Mouse (Mus musculus): Measurements from ENCODE around the gene Fxyd3. TPM values are rescaled to one million over a fixed set of nuclear protein-coding genes. Genes with fewer than 3 reads are reported as not detected.

The Fxyd3 gene
- polyA plus RNA-seq, 1 experiment: 1.9 TPM

DNA sequence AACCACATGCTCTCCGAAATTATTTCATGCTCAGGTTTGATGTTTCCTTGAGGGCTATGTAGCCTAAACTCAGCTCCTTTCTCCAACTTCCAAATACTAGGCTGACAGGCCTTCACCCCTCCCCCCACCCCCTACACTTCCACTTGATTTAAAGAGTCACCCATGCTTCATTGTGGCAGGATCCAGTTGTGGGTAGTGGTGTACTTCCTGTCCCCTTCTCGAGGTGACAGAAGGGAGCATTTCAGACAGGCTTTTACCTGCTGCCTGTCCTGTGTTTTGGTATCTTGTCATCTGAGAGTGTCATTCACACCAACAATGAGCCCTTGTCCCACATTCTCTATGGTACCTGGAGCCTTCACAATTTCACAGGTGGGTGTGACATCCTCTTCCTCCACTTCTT, 10.8 kb upstream of the Fxyd3 start:
- no peak overlapping the region for H3K4me3 ChIP-seq (ENCODE audit: low read depth, low read length)
- no peaks in the 10 kb centered on the region for H3K27me3 ChIP-seq (ENCODE audit: control insufficient read depth, insufficient read depth, low read length, poor library complexity, severe bottlenecking)
- no peak for TF ChIP-seq CTCF (IDR thresholded peaks at IDR 0.05; ENCODE audit: low read depth, low read length)
- no peak for TF ChIP-seq POLR2A (IDR thresholded peaks at IDR 0.05; ENCODE audit: insufficient read depth, low read length)
- no peak for TF ChIP-seq EP300 (IDR thresholded peaks at IDR 0.05; ENCODE audit: insufficient read depth, low read depth, low read length)
- H3K9me3 ChIP-seq (replicated peaks; ENCODE audit: control insufficient read depth, insufficient read depth, low read length, poor library complexity, severe bottlenecking): 0 out of 2 replicates have a peak, but pooled peaks cover 3% of the 10 kb centered on the region
- H3K27ac ChIP-seq (ENCODE audit: insufficient read depth, low read length): no peak overlapping the region
- H3K4me1 ChIP-seq (ENCODE audit: control insufficient read depth, insufficient read depth, low read length): no peaks in the 10 kb centered on the region
- H3K36me3 ChIP-seq (ENCODE audit: control insufficient read depth, insufficient read depth, low read length, poor library complexity, severe bottlenecking): no peaks in the 10 kb centered on the region
- H3K9ac ChIP-seq (ENCODE audit: low read depth, poor library complexity, severe bottlenecking): no peak overlapping the region

DNA sequence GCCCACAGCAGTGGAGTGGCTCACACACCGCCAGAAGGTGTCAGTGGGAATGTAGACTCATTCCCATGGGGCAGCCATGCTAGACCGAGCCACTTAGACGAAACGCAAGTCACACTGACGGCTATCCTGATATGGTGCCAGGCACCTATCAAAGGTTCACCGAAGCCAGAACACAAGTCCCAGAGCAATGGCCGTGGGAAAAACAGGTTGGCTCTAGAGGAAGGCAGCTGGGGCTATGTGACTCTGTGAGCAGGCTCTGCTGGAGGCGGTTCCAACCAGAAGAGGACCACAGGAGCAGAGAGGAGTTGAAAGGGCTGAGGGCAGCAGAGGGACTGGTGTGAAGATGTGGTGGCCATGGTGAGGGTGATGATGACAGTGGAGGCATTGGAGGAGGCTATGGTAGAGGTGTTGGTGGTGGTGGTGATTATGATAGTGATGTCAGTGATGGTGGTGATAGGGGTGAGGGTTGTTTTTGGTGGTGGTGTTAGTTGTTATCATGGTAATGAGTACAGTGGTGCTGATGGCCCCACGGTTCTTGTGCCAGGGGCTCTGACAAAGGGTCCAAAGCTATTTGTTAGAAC, 9.8 kb upstream of the Fxyd3 start:
- H3K4me1 ChIP-seq (ENCODE audit: control insufficient read depth, insufficient read depth, low read length): no peaks in the 10 kb centered on the region
- H3K27ac ChIP-seq (ENCODE audit: insufficient read depth, low read length): no peak overlapping the region
- no peak overlapping the region for H3K4me3 ChIP-seq (ENCODE audit: low read depth, low read length)
- H3K9ac ChIP-seq (ENCODE audit: low read depth, poor library complexity, severe bottlenecking): no peak overlapping the region
- no peaks in the 10 kb centered on the region for H3K36me3 ChIP-seq (ENCODE audit: control insufficient read depth, insufficient read depth, low read length, poor library complexity, severe bottlenecking)
- 0 out of 2 replicates have a peak, but pooled peaks cover 3% of the 10 kb centered on the region for H3K9me3 ChIP-seq (replicated peaks; ENCODE audit: control insufficient read depth, insufficient read depth, low read length, poor library complexity, severe bottlenecking)
- TF ChIP-seq CTCF (IDR thresholded peaks at IDR 0.05; ENCODE audit: low read depth, low read length) (no peak), EP300 (IDR thresholded peaks at IDR 0.05; ENCODE audit: insufficient read depth, low read depth, low read length) (no peak), POLR2A (IDR thresholded peaks at IDR 0.05; ENCODE audit: insufficient read depth, low read length) (no peak)
- no peaks in the 10 kb centered on the region for H3K27me3 ChIP-seq (ENCODE audit: control insufficient read depth, insufficient read depth, low read length, poor library complexity, severe bottlenecking)

DNA sequence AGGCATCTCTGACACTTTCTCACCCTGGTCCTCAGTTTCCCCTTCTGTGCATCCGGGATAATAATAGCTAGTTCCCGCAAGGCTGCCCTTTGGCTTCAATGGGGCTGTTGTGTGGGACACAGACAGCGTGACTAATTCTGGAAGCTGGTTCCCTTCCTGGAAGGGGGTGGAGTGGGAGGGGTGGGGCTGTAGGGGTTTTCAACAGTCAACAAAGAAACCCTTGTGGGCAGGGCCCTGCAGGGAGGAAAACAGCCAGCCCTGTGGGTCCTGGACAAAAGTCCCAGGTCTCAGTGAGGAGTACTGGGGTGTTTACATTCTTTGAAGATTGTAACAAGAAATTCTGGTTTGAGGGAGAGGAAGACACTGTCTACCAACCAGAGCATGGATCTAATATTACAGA, 8.7 kb upstream of the Fxyd3 start:
- Histone ChIP-seq H3K4me1 (ENCODE audit: control insufficient read depth, insufficient read depth, low read length) (no peaks in the 10 kb centered on the region), H3K9me3 (replicated peaks; ENCODE audit: control insufficient read depth, insufficient read depth, low read length, poor library complexity, severe bottlenecking) (0 out of 2 replicates have a peak, but pooled peaks cover 3% of the 10 kb centered on the region), H3K27ac (ENCODE audit: insufficient read depth, low read length) (peak overlapping the region; percentile 22; the same call in 1 of the 2 replicates), H3K27me3 (ENCODE audit: control insufficient read depth, insufficient read depth, low read length, poor library complexity, severe bottlenecking) (no peaks in the 10 kb centered on the region), H3K36me3 (ENCODE audit: control insufficient read depth, insufficient read depth, low read length, poor library complexity, severe bottlenecking) (no peaks in the 10 kb centered on the region), H3K9ac (ENCODE audit: low read depth, poor library complexity, severe bottlenecking) (no peak overlapping the region), H3K4me3 (ENCODE audit: low read depth, low read length) (no peak overlapping the region)
- no peak for TF ChIP-seq POLR2A (IDR thresholded peaks at IDR 0.05; ENCODE audit: insufficient read depth, low read length)
- TF ChIP-seq EP300 (IDR thresholded peaks at IDR 0.05; ENCODE audit: insufficient read depth, low read depth, low read length): 0 out of 2 replicates have a peak, but pooled peaks have one; percentile 42

DNA sequence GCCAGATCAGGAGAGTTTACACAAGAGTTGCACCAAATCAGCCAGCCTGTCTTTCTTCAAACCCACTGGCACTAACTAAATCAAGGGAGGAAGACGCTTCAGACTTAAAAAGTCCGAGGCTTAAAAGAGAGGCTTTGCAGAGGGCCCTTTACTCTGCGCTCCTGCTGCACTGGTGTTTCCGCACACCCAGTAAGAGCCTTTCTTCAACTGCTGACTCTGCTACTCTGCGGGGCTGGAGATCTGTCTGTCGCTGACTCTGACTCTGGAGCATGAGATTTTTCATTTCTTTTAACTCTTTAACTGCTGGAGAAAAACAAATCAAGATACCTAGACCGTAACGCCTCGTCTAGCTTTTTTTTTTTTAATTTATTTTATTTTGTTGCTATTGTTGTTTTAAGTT, 7.6 kb upstream of the Fxyd3 start:
- Histone ChIP-seq H3K27me3 (ENCODE audit: control insufficient read depth, insufficient read depth, low read length, poor library complexity, severe bottlenecking) (no peaks in the 10 kb centered on the region), H3K27ac (ENCODE audit: insufficient read depth, low read length) (no peak overlapping the region), H3K36me3 (ENCODE audit: control insufficient read depth, insufficient read depth, low read length, poor library complexity, severe bottlenecking) (no peaks in the 10 kb centered on the region), H3K4me1 (ENCODE audit: control insufficient read depth, insufficient read depth, low read length) (no peaks in the 10 kb centered on the region), H3K9ac (ENCODE audit: low read depth, poor library complexity, severe bottlenecking) (no peak overlapping the region), H3K4me3 (ENCODE audit: low read depth, low read length) (no peak overlapping the region), H3K9me3 (replicated peaks; ENCODE audit: control insufficient read depth, insufficient read depth, low read length, poor library complexity, severe bottlenecking) (no peaks in the 10 kb centered on the region)
- TF ChIP-seq POLR2A (IDR thresholded peaks at IDR 0.05; ENCODE audit: insufficient read depth, low read length): no peak
- no peak for TF ChIP-seq EP300 (IDR thresholded peaks at IDR 0.05; ENCODE audit: insufficient read depth, low read depth, low read length)
- no peak for TF ChIP-seq CTCF (IDR thresholded peaks at IDR 0.05; ENCODE audit: low read depth, low read length)

DNA sequence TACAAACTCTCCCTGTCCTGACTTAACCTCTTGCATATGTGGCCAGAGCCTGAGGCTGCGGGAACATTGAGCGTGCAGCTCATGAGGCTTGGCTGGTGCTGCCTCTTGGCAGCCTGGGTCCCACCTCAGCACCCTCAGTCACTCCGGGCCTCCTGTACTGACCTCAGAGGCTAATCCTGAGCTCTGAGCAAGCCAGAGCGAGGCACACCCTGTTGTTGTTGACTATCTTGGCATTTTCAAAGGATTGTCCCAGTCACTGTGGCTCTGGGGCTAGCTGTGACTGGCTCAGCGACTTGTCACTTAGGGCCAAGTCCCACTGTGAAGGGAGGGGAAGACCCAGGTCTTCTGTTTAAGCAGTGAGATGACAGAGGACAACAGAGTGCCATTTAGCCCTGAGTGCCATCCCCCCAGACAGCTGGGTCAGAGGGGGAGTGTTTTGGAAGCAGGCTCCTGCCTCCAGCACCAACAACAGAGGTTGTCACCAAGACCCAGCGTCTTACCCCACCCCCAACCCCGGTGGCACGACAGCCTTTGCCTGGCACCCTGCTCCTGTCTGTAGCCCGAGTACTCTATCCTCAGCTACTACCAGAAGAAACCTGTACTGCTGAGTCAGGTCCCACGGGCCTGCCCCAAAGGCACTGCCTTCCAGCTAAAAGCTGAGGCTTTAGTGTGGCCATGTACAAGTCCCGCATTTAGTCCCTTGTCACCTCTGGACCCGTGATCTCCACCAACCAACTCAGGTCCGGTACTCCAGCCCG, 6.5 kb upstream of the Fxyd3 start:
- no peak overlapping the region for H3K27ac ChIP-seq (ENCODE audit: insufficient read depth, low read length)
- no peak overlapping the region for H3K9ac ChIP-seq (ENCODE audit: low read depth, poor library complexity, severe bottlenecking)

DNA sequence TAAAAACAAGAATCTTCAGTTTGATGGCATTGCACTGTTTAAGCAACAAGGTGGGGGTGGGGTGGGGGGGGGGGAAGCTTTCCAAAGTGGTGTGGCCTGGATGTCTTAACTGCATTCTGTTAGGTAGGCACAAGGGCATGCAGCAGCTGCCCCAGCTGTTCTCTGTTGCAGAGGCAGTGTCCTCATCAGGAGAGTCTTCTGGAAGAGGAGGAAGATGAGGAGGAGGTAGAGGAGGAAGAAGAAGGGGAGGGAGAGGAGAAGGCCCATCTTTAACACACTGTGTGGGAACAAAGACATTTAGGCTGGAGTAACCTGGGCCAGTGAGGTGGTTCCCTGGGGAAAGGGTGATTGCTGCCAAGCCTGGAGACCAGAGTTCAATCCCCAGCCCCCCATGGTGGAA, 5.6 kb upstream of the Fxyd3 start:
- Histone ChIP-seq H3K9me3 (replicated peaks; ENCODE audit: control insufficient read depth, insufficient read depth, low read length, poor library complexity, severe bottlenecking) (no peaks in the 10 kb centered on the region), H3K4me1 (ENCODE audit: control insufficient read depth, insufficient read depth, low read length) (no peaks in the 10 kb centered on the region), H3K9ac (ENCODE audit: low read depth, poor library complexity, severe bottlenecking) (no peak overlapping the region), H3K36me3 (ENCODE audit: control insufficient read depth, insufficient read depth, low read length, poor library complexity, severe bottlenecking) (no peaks in the 10 kb centered on the region), H3K27ac (ENCODE audit: insufficient read depth, low read length) (no peak overlapping the region), H3K4me3 (ENCODE audit: low read depth, low read length) (no peak overlapping the region), H3K27me3 (ENCODE audit: control insufficient read depth, insufficient read depth, low read length, poor library complexity, severe bottlenecking) (no peaks in the 10 kb centered on the region)
- TF ChIP-seq POLR2A (IDR thresholded peaks at IDR 0.05; ENCODE audit: insufficient read depth, low read length) (no peak), EP300 (IDR thresholded peaks at IDR 0.05; ENCODE audit: insufficient read depth, low read depth, low read length) (no peak), CTCF (IDR thresholded peaks at IDR 0.05; ENCODE audit: low read depth, low read length) (no peak)

More for the DNA sequence above, 6.5 kb upstream of the Fxyd3 start:
- Histone ChIP-seq H3K27me3 (ENCODE audit: control insufficient read depth, insufficient read depth, low read length, poor library complexity, severe bottlenecking) (no peaks in the 10 kb centered on the region), H3K36me3 (ENCODE audit: control insufficient read depth, insufficient read depth, low read length, poor library complexity, severe bottlenecking) (no peaks in the 10 kb centered on the region), H3K4me1 (ENCODE audit: control insufficient read depth, insufficient read depth, low read length) (no peaks in the 10 kb centered on the region), H3K4me3 (ENCODE audit: low read depth, low read length) (no peak overlapping the region), H3K9me3 (replicated peaks; ENCODE audit: control insufficient read depth, insufficient read depth, low read length, poor library complexity, severe bottlenecking) (no peaks in the 10 kb centered on the region)
- TF ChIP-seq POLR2A (IDR thresholded peaks at IDR 0.05; ENCODE audit: insufficient read depth, low read length): no peak
- TF ChIP-seq EP300 (IDR thresholded peaks at IDR 0.05; ENCODE audit: insufficient read depth, low read depth, low read length): no peak
- TF ChIP-seq CTCF (IDR thresholded peaks at IDR 0.05; ENCODE audit: low read depth, low read length): no peak

Measured in ES-Bruce4 (cell line).